Mouse (Mus musculus) NIH3T3 (cell line): ENCODE data around the gene Dlst.
"Not testable (repeated sequence)": the region's sequence is repeated elsewhere in the genome, so short reads cannot be mapped to it uniquely, and the experiment has no call there.

Experiments used
- DNase-seq: peaks from one replicate; pipeline ENCODE4 v3.0.0-alpha.2; 2012; ENCODE audit warnings: low read depth

The Dlst gene

DNA sequence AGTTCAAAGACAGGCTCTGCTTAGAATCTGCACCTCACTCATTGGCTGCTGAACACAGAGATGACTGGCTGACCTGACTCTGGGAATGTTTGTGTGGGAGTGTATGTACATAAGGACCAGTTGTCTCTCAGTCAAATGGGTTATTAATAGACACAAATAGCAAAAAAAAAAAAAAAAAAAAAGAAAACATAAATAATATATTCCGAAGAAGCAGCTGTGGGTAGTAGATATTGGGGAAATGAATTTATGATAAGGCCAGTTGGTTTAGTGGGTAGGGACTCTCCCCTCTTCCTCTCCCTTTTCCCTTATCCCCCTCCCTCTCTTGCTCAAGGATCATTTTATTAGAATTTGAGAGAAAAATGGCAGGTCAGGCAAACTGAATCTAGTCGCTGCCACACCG is 3.3 kb downstream of the Dlst start:
- no peak for DNase-seq

DNA sequence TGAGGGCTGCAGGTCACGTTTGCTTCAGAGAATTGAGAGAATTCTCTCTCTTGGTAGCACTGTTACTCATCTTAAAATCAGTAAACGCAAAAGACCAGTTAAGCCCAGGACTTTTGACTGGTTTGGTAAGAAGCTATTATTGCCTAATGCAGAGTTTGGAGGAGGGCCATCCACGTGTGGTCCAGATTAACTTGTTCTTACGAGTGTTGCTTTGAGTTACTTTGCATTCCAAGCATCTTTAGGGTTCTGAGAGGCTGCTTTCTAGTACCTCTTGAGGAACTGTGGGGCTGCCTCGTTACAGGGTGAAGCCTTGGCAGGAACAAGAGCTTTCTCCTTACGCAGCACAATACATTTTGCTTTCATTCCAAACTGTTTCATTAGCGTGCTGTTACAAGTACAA is 5.0 kb downstream of the Dlst start:
- peak; percentile 91 for DNase-seq

DNA sequence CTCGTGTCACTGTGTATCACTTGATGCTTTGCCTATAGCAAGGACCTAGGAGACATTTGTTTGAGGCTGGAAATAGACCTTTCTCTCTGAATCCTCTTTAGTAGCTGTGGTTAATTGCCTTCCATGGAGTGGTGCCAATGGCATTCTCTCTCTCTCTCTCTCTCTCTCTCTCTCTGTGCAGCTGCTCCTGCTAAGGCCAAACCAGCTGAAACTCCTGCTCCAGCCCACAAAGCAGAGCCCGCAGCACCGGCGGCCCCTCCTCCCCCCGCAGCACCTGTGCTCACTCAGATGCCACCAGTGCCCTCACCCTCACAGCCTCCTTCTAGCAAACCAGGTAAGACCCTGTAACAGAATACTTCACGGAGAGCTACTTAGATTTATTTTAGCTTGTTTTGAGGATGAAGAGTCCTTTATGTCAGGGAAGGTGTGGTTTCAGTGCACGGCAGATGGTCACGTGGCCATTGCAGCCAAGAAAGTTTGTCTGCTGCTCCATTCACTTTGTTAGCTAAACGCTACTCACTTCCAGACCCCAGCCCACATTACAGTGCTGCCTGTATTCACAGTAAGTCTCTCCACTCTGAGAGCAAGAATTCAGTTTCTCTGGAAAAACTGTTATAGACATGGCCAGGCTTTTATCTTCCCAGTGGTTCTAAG is 11.3 kb downstream of the Dlst start:
- DNase-seq, result no peak

DNA sequence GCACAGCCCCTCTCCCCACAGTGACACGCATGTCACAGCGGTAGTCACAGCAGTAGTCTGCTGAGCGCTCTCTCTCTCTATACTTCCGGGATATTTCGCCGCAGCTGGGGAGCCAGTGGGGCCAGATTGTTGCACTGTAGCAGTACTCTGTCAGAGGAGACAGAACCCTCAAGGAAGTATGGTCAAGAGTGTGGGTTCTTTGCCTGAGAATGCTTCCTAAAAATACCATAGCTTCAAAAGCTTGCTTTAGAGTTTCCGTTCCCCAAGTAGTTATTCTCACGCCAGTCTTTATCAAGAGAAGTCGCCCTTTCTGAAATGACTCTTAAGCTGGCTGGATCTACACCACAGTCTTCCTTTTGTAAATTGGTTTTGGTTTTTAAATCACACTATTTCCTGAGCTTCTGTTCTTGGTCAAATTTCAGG is 12.5 kb downstream of the Dlst start:
- no peak for DNase-seq

DNA sequence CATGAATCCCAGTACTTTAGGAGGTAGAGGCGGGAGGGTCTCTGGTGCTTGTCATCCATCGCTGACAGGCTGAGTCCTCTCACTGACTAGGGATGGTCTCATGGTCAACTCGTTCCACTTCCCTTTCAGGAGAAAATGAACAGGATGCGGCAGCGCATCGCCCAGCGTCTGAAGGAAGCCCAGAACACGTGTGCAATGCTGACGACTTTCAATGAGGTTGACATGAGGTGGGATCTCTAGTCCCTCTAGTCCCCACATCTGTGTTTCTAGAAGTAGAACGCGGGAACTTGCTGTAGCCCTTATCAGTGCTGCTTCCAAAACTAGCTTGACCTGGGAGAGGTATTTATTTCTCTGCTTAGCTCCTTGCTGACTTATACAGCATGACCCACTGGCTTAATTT is 13.0 kb downstream of the Dlst start:
- no peak for DNase-seq

DNA sequence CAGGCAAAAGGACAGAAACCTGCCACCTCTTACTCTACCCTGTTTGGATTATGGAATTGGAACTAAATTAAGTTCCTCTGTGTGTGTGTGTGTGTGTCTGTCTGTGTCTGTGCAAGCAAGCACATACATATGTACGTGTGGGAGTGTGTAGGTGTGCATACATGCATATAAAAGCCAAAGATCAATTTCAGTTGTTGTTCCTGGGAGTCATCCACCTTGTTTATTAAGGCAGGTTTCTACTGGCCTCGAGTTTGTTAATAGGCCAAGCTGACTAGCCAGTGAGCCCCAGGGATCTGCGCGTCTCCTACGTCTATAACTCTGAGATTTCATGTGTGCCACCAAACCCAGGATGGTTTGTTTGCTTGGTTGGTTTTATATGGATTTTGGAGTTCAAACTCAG is 14.1 kb downstream of the Dlst start:
- DNase-seq, result no peak

DNA sequence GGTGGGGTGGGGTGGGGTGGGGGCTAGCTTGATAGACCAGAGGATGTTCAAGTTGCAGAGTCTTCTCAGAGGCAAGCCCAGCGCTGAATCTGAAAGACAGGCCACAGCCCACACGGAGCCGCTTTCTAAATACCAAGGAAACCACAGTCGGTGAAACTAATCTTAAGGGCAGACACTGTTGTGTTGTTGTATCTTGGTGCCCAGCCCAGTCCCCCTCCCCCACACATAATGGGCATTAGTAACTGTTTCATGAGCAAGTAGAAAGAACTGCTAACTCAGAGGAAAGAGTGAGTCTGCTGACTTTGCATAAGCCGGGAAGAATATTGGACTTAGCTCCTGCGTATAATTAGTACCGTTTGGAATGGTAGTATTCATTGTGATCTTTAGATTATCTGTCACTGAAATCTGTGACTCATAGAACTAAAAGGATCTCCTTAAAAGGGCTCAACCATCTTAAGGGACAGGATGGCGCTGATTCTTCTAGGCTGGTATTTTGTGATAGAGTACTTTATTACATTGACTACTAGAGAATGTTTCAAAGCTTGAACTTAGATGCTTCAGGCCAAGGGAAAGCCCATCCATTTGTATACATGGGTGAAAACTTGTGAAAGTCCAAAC is 16.5 kb downstream of the Dlst start:
- DNase-seq, result peak; percentile 91

DNA sequence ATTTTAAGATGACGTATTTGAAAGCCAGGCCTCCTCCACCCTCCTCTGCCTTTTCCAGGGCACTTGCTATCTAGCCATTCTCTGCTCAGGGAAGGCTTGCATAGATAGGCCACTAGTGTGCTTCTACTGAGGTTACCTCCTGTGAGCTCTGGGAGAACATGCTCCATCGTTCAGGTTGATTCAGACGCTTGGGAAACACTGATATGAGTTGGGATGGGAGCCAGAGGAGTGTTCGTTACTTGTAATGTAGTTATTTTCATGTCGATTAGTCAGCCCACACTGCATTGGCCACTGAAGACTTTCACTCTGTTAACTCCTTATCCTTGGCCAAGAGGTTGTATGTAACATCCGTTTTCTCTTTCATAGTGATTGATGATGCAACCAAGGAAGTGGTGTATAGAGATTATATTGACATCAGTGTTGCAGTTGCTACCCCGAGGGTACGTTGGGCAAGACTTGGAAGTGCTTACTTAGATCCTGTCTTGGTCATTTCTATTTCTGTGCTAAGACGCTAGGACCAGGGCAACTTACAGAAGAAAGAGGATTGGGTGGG is 18.9 kb downstream of the Dlst start:
- no peak for DNase-seq

DNA sequence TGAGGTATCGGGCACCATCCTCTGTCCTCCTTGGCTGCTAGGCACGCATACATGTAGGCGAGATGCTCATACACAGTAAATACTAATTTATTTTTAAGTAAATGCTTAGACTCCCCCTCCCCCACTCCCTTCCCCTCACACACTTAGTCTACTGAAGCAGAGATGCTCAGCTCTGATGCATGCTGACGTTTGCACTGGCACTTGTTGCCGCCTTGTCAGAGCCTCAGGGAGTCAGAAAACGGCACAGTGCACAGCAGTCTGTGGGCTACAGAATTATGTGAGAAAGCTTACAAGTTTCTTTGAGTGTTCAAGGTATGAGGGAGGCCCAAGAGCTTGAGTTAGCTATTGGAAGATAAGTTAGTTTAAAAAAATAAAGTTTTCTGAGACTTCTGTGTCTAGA is 20.7 kb downstream of the Dlst start:
- no peak for DNase-seq

DNA sequence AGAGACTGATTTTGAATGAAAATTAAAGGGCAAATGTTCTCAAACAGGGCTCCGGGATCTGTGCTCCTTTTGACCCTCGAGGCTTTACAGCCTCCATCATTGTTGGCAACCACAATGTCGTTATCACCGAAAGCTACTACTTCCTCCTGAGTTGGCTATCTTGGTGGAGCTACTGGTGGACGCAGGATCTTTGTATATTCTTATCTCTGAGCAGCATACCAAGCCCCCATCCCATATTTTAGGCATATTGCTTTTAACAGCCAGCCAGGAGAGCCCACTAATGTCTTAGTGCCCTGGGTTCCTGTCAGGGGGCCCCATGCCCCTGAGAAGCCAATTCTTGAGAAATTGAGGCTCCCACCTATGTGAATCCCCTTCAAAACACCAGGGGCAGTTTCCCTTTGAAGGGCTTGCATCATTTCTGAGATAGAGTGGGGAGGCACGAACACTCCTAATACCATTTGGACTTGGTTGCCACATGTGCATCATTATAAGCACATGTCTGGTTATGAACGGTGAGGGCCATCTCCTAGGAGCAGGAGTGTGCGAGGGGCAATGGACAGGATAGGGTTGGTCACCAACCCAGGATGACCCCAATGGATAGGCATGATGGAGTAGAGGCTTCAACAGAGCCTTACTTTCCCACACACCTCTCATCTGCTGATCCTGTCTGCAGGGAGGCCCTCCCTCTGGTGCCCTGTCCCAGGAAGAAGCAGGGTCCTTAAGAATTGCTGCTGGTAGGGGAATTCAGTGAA is 23.6 kb downstream of the Dlst start:
- no peak for DNase-seq

DNA sequence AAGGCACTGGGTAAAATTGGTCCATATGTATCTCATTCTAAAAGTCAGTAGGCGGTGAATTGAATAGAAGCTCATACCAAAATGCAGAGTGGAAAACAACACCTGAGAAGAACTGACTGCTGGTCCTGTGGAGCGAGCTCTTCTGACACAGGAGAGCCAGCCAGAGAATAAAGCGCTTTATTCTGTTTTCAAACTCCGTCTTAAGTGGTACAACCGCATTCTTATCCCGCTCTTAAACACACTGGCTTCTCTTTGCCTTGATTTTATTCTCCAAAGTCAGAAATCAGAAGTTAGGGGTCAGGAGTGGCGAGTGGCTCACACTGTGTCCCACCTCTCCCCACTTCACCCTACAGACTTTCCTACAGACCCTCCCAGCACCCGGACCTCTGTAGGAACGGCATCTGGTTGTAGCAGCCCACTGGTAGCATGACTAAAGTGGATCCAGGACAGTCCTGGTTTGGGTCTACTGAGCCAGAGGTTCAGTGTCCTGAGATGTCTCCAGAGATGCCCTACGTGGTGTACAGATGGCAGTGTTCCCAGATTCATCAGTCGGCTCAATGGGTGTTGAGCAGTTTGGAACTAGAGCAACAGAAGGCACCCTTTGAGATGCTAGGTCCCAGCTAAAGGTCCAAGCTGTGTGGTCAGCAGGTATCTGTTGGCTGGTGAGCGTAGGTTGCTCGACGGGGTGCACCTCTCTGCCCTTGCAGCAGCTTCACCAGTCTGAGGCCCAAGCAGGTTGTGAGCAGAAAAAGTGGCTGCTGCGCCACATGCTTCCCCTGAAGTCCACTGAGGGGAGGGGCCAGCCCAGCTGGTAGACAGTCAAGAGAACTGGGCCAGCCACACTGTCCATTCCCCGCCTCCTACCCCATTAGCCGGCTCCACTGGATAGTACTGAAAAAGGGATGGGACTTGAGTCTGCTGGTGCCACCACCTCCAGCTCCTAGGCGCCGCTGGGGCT is 25.2 kb downstream of the Dlst start:
- peak; percentile 47 for DNase-seq

DNA sequence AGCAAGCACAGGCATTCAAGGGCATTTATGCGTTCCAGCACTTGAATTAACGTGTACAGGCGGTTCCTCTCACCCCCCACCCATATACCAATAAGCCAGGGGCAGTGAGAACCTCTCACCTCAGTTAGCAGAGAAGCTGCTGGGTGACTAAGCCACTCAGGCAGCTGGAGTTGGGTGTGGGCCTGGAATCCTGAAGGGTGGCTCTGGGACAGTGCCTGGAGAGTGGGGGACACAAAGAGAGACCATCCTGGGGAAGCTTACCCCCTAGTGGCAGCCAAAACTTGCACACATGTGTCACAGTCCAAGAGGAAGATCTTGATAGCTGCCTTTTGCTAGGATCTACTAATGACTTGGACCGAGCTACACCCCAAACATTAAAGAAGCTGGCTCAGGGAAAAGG is 26.0 kb downstream of the Dlst start:
- DNase-seq, result peak; percentile 50

DNA sequence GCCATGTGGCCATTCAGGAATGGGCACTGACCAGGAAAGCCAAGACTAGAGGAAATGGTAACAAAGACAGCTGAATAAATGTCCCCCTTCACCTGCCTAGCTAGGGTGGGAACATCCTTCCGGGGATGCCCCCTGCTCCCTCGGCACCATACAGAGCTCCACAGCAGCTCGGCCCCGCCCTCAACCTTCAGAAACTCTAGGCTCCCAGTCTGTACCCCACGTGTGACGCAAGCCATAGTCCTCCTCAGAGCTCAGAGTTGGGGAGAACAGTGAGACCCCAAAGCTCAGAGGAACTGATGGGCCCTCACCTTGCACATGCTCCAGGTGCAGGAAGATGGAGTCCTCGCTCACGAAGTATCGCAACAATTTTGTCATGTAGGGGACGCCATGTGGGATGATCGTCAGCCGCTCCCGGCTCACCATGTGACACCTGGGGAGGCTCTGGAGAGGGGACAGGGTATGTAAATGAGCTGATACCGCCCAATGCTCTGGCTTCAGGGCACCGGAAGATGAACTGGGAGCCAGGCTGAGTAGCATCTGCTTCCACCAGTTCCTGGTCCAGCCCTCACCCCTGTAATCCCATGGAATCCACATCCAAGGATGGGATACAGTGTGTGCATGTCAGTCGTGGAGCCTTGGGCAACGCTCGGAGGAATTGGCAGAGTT is 29.5 kb downstream of the Dlst start:
- DNase-seq, result no peak

DNA sequence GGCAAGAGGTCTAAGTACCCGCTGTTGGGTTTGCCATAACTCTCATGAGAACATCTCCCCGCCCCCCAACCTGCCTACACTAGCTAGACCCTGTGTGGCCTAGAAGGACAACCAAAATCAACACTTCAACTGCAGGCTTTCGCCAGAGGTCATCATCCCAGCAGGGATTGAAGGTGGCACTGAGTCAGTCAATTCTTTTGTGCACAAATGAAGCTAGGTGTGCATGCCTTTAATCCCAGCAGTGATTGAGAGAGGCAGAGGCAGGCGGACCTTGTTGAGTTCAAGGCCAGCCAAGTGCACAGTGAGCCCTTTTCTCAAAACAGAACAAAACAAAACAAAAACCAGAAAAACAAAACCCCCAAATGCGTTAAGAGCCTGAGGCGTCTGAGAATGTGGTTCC is 30.5 kb downstream of the Dlst start:
- DNase-seq, result no peak

DNA sequence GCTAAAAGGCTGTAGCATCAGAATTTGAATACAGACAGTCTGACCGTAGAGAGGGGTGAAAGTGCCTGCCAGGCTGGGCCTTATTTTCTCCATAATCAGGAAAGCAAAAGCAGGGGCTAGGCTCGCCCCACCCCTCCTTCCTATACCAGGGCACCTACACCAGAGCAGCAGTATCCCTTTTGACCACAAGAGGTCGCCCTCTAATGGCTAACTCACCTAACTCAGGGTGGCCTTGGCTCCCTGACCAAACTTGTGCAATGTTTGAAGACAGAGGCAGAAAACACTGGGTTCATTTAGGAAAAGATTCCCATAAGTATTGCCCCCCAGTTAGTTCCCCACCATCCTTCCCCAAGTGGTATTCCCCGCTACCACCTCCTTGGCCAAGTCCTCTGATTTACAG is 32.2 kb downstream of the Dlst start:
- DNase-seq, result peak; percentile 94

DNA sequence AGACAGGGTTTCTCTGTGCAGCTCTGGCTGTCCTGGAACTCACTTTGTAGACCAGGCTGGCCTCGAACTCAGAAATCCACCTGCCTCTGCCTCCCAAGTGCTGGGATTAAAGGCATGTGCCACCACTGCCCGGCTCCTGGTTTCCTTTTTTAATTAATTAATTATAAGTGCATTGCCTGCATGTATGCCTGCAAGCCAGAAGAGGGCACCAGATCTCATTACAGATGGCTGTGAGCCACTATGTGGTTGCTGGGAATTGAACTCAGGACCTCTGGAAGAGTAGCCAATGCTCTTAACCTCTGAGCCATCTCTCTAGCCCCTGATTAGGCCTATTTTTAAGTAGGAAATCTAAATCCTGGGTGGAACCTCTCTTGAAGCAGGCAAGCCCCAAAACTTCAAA is 33.6 kb downstream of the Dlst start:
- DNase-seq, result not testable (repeated sequence)

DNA sequence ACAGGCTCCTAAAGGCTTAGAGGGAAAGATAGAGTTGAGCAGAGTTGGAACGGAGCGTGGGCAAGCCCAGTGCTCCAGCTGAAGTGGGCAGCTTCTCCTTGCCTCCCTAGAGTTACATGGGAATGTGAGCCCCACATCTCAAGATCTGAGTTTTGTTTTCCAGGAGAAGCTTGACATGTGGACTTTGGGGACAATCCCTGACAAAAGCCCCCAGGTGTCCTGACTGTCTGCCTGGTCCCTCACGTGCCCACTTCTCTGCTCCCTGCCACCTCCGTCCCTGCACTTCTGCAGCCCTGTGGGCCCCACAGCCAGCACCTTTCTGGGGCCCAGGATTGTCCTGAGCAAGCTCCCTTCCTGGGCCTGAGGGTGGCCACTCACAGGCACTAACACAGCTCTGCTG is 34.2 kb downstream of the Dlst start:
- DNase-seq, result no peak

DNA sequence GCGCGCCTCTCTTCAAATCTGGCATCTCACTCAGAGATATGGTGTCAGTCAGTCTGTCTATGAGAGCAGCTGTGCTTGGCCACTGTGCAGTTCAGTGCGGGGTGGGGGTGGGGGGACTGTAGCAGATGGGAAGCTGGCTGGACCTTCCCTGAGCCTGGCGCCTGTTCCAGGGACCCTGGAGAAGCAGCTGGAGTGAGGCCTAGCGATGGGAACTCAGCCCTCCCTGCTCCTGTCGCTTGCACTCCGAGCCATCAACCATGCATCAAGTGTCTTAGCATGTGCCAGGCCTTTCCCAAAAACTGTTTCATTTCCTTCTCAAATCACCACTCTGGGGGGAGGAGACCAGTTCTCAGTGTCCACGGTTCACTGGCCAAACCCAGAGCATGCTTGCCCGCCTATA is 35.0 kb downstream of the Dlst start:
- DNase-seq, result no peak

DNA sequence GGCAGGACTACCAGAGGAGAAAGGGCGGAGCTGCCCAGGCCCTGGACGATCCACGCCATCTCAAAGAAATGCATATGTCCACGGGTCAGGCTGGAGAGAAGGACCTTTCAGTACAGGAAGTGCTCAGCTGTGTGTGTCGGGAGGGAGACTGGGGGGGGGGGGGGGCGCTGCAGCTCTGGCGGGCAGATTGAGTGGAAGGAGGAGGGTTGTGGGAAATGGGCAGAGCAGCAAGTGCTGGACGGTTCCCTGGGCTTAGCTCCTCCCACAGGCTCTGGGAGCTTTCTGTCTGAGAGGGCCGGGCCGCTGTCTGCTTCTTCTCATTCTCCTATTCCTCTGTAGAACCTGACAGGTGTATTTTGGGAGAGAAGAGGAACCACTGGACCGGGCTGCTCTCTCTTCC is 35.7 kb downstream of the Dlst start:
- DNase-seq, result peak; percentile 44

DNA sequence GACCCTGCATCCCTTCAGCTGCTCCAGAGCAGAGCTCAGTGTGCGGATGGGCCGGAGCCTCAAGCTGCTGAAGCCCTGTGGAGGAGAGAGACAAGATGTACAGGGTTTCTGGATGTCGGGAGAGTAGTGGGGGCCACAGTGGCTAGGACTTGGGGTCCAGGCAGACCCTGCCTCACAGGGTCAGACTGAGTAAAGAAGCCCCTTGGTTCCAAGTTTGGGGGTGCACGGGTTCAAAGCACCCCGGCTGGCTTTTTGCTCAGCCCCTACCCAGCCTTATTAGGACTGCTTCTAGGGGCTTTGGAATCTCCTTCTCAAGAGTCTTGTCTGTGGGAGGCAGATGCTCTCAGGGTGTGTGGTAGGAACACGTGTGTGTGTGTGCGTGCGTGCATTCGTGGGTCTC is 36.2 kb downstream of the Dlst start:
- no peak for DNase-seq

DNA sequence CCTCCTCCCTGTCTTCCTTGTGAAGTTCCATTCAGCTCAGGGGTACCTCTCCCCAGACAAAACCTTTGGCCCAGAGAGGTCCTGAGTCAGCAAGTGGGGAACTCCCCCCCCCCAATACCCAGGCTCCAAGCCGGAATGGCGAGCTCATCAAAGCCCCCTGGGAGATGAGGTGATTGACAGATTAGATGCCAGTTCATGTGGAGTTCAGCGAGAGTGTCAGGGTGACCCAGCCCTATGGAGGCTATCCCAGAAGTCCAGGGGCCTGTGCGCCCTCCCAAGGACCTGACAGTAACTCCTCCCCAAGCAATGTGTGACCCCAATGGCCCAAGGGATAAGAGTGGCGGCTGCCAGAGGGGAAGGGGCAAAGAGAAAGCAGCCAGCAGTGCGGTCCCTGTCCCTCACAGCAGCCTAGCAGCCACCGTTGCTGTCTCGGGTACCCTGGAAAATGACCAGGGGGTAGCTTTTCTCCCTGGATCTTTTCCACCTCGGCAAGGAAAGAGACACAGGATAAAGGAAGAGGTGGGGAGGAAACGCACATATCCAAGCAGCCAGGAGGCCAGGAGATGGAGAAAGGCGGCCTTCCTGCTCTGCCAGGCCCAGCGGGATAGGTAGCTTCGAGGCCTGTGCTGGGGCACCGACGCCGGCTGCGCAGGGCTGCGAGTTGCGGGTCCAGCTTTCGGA is 39.8 kb downstream of the Dlst start:
- DNase-seq, result no peak
